Mouse (Mus musculus): Measurements from ENCODE around the gene Gm20388. TPM values are rescaled to one million over a fixed set of nuclear protein-coding genes. Genes with fewer than 3 reads are reported as not detected.

Gm20388 gene
- polyA plus RNA-seq, 1 experiment from 2014 or later = not detected

DNA sequence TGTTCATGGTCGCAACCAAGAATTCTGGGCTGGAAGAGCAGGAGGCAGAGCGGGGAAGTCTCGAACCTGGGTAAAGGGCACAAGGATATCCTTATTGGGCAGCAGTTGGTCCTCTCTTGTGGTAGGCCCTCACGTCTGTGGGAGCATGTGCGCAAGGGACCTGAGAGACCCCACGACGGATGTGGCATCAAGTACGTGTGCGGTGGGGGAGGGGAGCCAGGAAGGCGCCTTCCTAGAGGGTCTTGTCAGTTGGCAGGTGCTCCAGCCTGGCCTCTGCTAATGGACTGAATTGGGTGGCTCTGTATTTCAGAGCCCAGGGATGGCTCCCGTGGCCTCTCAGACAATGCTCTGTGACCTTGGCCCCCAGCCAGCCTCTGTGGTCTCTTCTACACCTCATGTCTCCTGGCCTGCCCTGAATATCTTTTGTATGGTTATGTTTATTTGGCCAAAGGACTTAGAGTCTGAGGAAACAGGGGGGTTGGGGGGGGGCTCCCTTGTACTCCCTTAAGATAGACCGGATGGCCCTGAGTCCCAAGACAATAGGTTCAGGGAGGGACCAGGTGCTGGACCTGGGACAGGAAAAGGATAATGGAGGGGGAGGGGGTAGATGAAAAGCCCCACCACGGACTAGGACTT is 563.2 kb downstream of the Gm20388 start:
- WGBS = 81% methylated on average over 13 of the region's 13 CpGs
- Histone ChIP-seq H3K27me3 (replicated peaks; ENCODE audit: control insufficient read depth, insufficient read depth, low read length) (peaks cover 5% of the 10 kb centered on the region; the same call in 1 of the 2 replicates), H3K4me2 (replicated peaks; ENCODE audit: low read depth) (no peak overlapping the region), H3K9me3 (ENCODE audit: control insufficient read depth) (no peaks in the 10 kb centered on the region), H3K36me3 (ENCODE audit: control insufficient read depth, insufficient read depth) (no peaks in the 10 kb centered on the region), H3K4me1 (replicated peaks; ENCODE audit: control insufficient read depth, insufficient read depth, low read length) (peaks cover 8% of the 10 kb centered on the region; the same call in 1 of the 2 replicates), H3K9ac (ENCODE audit: low read depth, low read length) (no peak overlapping the region), H3K4me3 (ENCODE audit: low read depth, low read length) (no peak overlapping the region), H3K27ac (ENCODE audit: low read depth, low read length) (no peak overlapping the region)
- ATAC-seq = no peak
- no peak for TF ChIP-seq CTCF (IDR thresholded peaks at IDR 0.05; ENCODE audit: low read depth)

DNA sequence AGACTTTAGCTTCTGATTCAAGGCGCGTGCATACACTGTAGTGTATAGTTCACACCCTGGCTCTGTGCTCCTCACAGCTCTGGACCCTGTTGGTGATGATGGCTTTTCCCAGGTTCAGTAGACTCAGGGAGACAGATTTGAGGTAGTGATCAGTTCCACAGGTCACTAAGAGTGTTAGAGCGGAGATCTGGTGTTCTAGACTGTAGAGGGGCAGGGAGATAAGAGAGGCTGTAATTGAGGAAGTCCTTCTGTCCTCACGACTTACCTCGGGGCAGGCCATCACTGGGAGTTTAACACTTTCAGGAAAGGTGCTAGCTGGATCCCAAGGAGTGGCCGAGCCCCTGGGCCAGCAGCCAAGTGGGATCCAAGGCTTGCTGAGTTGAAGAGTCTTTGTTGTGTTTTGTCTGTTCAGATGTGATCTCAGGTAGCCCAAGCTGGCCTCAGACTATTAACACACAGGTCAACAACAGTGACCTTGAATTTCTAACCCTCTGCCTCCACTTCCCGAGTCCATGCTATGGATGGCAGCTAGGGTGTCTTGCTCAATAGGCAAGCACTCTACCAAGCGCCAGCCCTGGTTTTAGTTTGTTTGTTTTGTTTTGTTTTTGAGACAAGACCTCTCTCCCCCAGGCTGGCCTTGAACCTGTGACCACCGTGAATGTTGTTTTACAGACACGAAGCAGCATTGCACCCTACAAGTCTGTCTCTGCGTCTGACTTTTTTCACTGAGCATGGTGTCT is 564.0 kb downstream of the Gm20388 start:
- Histone ChIP-seq H3K9me3 (ENCODE audit: control insufficient read depth) (no peaks in the 10 kb centered on the region), H3K4me3 (ENCODE audit: low read depth, low read length) (no peak overlapping the region), H3K36me3 (ENCODE audit: control insufficient read depth, insufficient read depth) (no peaks in the 10 kb centered on the region), H3K27me3 (replicated peaks; ENCODE audit: control insufficient read depth, insufficient read depth, low read length) (peaks cover 5% of the 10 kb centered on the region; the same call in 1 of the 2 replicates), H3K4me1 (replicated peaks; ENCODE audit: control insufficient read depth, insufficient read depth, low read length) (peaks cover 8% of the 10 kb centered on the region; the same call in 1 of the 2 replicates), H3K4me2 (replicated peaks; ENCODE audit: low read depth) (no peak overlapping the region), H3K27ac (ENCODE audit: low read depth, low read length) (no peak overlapping the region), H3K9ac (ENCODE audit: low read depth, low read length) (no peak overlapping the region)
- ATAC-seq = no peak
- 51% methylated on average over 11 of the region's 11 CpGs for WGBS
- TF ChIP-seq CTCF (IDR thresholded peaks at IDR 0.05; ENCODE audit: low read depth) = no peak

DNA sequence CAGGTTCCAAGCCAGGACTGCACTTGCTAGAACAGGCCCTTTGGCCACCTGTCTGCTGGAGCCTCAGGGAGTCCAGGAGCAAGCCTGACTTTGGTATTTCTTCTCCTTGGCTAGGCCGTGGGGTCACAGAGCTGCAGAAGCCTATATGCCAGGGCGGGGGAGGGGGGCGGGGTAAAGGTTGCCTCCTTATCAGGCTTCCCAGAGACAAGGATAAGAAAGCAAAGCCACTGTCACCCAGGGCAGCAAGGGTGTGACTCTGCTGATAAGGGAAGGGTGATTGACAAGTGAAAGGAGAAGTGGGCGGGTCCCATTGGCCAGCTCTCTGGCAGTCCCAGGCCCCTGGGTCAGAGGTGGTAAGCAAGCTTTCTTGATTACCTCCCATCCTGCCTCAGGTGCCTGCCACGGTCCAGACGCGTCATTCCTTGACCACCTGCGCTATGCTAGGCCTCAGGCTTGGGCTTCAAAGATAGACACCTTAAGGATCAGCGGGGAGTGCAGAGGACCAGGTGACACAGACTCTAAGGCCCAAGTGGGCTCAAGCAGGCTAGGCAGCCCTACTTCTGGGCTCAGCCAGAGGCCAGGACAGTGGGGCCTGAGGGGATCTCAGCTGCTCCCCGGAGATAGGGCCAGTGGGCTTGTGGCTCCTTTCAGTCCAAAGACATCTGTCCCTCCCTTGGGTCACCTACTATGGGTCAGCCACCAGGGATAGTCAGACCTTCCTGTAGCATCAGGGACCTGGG is 565.0 kb downstream of the Gm20388 start:
- Histone ChIP-seq H3K9me3 (ENCODE audit: control insufficient read depth) (no peaks in the 10 kb centered on the region), H3K36me3 (ENCODE audit: control insufficient read depth, insufficient read depth) (no peaks in the 10 kb centered on the region), H3K4me1 (replicated peaks; ENCODE audit: control insufficient read depth, insufficient read depth, low read length) (peaks cover 8% of the 10 kb centered on the region; the same call in 1 of the 2 replicates), H3K27me3 (replicated peaks; ENCODE audit: control insufficient read depth, insufficient read depth, low read length) (0 out of 2 replicates have a peak, but pooled peaks cover 5% of the 10 kb centered on the region), H3K9ac (ENCODE audit: low read depth, low read length) (no peak overlapping the region), H3K4me3 (ENCODE audit: low read depth, low read length) (no peak overlapping the region), H3K27ac (ENCODE audit: low read depth, low read length) (no peak overlapping the region), H3K4me2 (replicated peaks; ENCODE audit: low read depth) (0 out of 2 replicates have a peak overlapping the region, but pooled peaks have one; percentile 13)
- WGBS = 42% methylated on average over 10 of the region's 10 CpGs
- TF ChIP-seq CTCF (IDR thresholded peaks at IDR 0.05; ENCODE audit: low read depth) = no peak
- ATAC-seq = peak; percentile 77

DNA sequence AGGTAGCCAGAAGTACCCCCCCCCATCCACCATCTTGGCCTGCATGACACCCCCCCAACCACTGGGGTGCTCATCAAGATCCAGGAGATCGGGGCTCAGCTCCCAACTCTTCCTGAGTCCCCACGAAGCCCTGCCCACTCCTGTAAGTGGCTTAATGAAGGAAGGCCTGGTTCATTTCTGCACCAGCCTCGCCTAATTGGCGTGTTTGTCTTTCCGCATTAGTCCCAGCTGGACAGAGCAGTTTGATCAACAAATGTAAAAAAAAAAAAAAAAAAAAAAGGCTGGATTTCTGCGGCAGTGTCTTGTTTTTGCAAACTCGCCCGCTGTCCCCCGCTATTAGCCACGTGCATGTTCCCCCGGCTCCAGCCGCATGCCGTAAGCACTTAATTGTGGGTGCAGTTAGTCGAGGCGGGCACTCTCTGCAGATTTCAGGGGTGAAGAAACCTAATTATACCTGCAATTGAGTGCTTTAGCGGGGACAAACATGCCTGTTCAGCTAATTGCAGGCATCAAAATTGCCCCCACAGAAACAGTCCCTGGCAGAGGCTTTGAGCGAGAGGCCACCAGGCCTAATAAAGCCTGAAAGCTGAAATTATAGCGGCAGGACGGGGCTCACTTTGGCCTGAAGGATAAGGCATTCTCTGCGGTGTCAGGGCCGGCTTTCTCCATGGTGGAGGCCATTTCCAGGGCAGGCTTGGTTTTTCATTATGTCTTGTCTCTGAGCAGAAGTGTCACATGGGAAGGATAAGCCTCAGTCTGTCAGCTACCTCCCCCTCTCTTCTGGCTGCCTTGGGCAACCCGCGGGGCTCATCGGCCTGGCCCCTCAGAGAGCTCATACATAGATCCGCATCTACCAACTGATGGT is 566.3 kb downstream of the Gm20388 start:
- H3K4me2 ChIP-seq (replicated peaks; ENCODE audit: low read depth) = no peak overlapping the region
- peaks cover 8% of the 10 kb centered on the region; the same call in 1 of the 2 replicates for H3K4me1 ChIP-seq (replicated peaks; ENCODE audit: control insufficient read depth, insufficient read depth, low read length)
- no peak for TF ChIP-seq CTCF (IDR thresholded peaks at IDR 0.05; ENCODE audit: low read depth)
- H3K4me3 ChIP-seq (ENCODE audit: low read depth, low read length) = no peak overlapping the region
- no peaks in the 10 kb centered on the region for H3K36me3 ChIP-seq (ENCODE audit: control insufficient read depth, insufficient read depth)
- no peak for ATAC-seq
- no peaks in the 10 kb centered on the region for H3K27me3 ChIP-seq (replicated peaks; ENCODE audit: control insufficient read depth, insufficient read depth, low read length)
- H3K27ac ChIP-seq (ENCODE audit: low read depth, low read length) = no peak overlapping the region
- WGBS = 65% methylated on average over 25 of the region's 25 CpGs
- H3K9ac ChIP-seq (ENCODE audit: low read depth, low read length) = no peak overlapping the region
- H3K9me3 ChIP-seq (ENCODE audit: control insufficient read depth) = no peaks in the 10 kb centered on the region

DNA sequence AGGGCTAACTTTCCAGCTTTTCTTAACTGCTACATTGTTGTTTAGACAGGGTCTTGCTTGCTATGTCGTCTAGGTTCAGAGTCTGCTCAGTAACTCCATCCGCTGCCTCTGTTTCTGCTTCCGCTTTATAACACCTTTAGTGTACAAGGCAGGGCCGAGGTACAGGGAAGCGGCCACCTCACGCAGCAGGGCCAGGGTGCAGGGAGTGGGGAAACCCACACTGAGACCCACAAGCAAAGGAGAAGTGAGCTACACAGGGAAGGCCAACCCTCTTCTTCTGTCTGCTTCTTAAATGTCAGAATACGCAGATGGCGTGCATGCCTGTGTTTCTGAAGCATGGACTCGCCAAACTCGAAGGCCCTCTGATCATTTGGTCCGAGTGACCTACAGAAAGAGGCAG is 568.1 kb downstream of the Gm20388 start:
- H3K27ac ChIP-seq (ENCODE audit: low read depth, low read length) = no peak overlapping the region
- H3K4me1 ChIP-seq (replicated peaks; ENCODE audit: control insufficient read depth, insufficient read depth, low read length) = peaks cover 8% of the 10 kb centered on the region; the same call in 1 of the 2 replicates
- ATAC-seq = no peak
- no peak for TF ChIP-seq CTCF (IDR thresholded peaks at IDR 0.05; ENCODE audit: low read depth)
- H3K4me3 ChIP-seq (ENCODE audit: low read depth, low read length) = no peak overlapping the region
- H3K9me3 ChIP-seq (ENCODE audit: control insufficient read depth) = no peaks in the 10 kb centered on the region
- no peak overlapping the region for H3K4me2 ChIP-seq (replicated peaks; ENCODE audit: low read depth)
- no peaks in the 10 kb centered on the region for H3K27me3 ChIP-seq (replicated peaks; ENCODE audit: control insufficient read depth, insufficient read depth, low read length)
- no peaks in the 10 kb centered on the region for H3K36me3 ChIP-seq (ENCODE audit: control insufficient read depth, insufficient read depth)
- 84% methylated on average over 11 of the region's 11 CpGs for WGBS
- H3K9ac ChIP-seq (ENCODE audit: low read depth, low read length) = no peak overlapping the region
